Mouse (Mus musculus) bone marrow macrophage, adult 2 months (primary cell): ENCODE data around the gene Wbp11.

Experiments used
- CTCF ChIP-seq: IDR thresholded peaks from 2 replicates; pipeline ENCODE4 v1.5.1; 2012; ENCODE audit warnings: low read depth, mild to moderate bottlenecking, low read length, moderate library complexity
- POLR2A ChIP-seq: IDR thresholded peaks from 2 replicates; pipeline ENCODE4 v1.6.1; 2012; ENCODE audit warnings: mild to moderate bottlenecking, low read depth, low read length, borderline replicate concordance

DNA sequence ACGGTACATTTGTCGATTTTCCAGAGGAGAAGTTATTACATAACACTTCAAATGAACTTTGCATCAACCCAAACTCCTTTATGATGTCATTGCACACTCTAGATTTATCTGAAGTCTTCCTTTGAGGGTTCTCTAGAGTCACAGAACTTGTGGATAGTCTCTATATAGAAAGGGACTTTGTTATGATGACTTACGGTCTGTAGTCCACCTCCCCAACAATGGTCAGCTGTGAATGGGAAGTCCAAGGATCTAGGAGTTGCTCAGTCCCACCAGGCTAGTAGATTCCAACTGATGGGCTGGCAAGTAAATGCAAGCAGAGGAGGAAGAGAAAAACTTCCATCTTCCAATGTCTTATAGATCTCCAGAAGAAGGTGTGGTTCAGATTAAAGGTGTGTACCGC, 648 bp upstream of the Wbp11 start:
- TF ChIP-seq POLR2A (no peak), CTCF (no peak)
